Mouse (Mus musculus): ENCODE data around the gene March5. TPM values are rescaled to one million over a fixed set of nuclear protein-coding genes. Genes with fewer than 3 reads are reported as not detected.

Gene March5
- polyA plus RNA-seq (2021; fragmentation: Nextera tagmentation): 25.5 and 26.1 TPM in 2 replicates
- long read RNA-seq, experiment 1, transcript March5-201 (6 exons, 1,809 nt): major isoform, 26 of 53 reads
- long read RNA-seq, experiment 1, partial matches to known transcripts: 9 of 53 reads
- long read RNA-seq, experiment 1, other reads (novel, unspliced or antisense): 18 of 53 reads
- long read RNA-seq, experiment 2, transcript March5-201 (6 exons, 1,809 nt): major isoform, 171 of 184 reads
- long read RNA-seq, experiment 2, partial matches to known transcripts: 0 of 184 reads
- long read RNA-seq, experiment 2, other reads (novel, unspliced or antisense): 11 of 184 reads

GRCm38 (mm10) chr19:37207303-37208175, at the start of gene March5:
TSS of gene March5 (plus strand) at chr19:37207543.

GRCm38 (mm10) chr19:37208176-37208755, 923 bp downstream of the March5 start, which contains the start of gene Cpeb3:
TSS of gene Cpeb3 (minus strand) at chr19:37208601.

Other genes with a start within 250 kb of the March5 start
- 11.2 and 18.8 TPM in 2 replicates for gene Cpeb3, start 1.1 kb downstream of the March5 start, polyA plus RNA-seq (2021; fragmentation: Nextera tagmentation)
- gene Ide, start 130.3 kb downstream of the March5 start, polyA plus RNA-seq (2021; fragmentation: Nextera tagmentation): 23.6 and 34.5 TPM in 2 replicates
- gene Kif11, start 168.9 kb downstream of the March5 start, polyA plus RNA-seq (2021; fragmentation: Nextera tagmentation): 0.15 and 0.39 TPM in 2 replicates
- gene Hhex, start 227.3 kb downstream of the March5 start, polyA plus RNA-seq (2021; fragmentation: Nextera tagmentation): 1.3 and 1.5 TPM in 2 replicates

Data from layer of hippocampus, adult 6 months (tissue).